Mouse (Mus musculus): ENCODE data around the gene Arxes1.

The Arxes1 gene

GRCm38 (mm10) chrX:136032799-136033763, at the start of gene Arxes1:
TSS of gene Arxes1 (plus strand) at chrX:136033367.
- DNase-seq = peak; percentile 65 to 75

- DNase-seq = no peak
Measured at GRCm38 (mm10) chrX:135984539-135985260, 48.5 kb upstream of the Arxes1 start.

GRCm38 (mm10) chrX:135986267-135986666, 46.9 kb upstream of the Arxes1 start:
- DNase-seq = no peak

GRCm38 (mm10) chrX:135990661-135991060, 42.5 kb upstream of the Arxes1 start:
- DNase-seq = no peak

GRCm38 (mm10) chrX:135993192-135993594, 40.0 kb upstream of the Arxes1 start:
- peak; percentile 27 to 35 for DNase-seq

- peak; percentile 33 to 60 for DNase-seq
Measured at GRCm38 (mm10) chrX:135993664-135994119, 39.5 kb upstream of the Arxes1 start, which contains the start of gene Arxes2. TSS of gene Arxes2 (plus strand) at chrX:135993824.

- DNase-seq = no peak
Measured at GRCm38 (mm10) chrX:136007199-136007843, 25.8 kb upstream of the Arxes1 start.

GRCm38 (mm10) chrX:136014392-136014791, 18.8 kb upstream of the Arxes1 start:
- no peak for DNase-seq

- DNase-seq = no peak
Measured at GRCm38 (mm10) chrX:136030331-136030730, 2.8 kb upstream of the Arxes1 start.

- no peak for DNase-seq
Measured at GRCm38 (mm10) chrX:136043726-136044125, 10.6 kb downstream of the Arxes1 start.

- peak; percentile 56 to 79 for DNase-seq
Measured at GRCm38 (mm10) chrX:136047528-136047927, 14.4 kb downstream of the Arxes1 start.

GRCm38 (mm10) chrX:136051219-136051618, 18.1 kb downstream of the Arxes1 start:
- no peak for DNase-seq

GRCm38 (mm10) chrX:136060698-136061097, 27.5 kb downstream of the Arxes1 start:
- no peak for DNase-seq

GRCm38 (mm10) chrX:136067201-136067991, 34.2 kb downstream of the Arxes1 start:
- peak; percentile 49 to 55 for DNase-seq

GRCm38 (mm10) chrX:136068020-136068419, 34.9 kb downstream of the Arxes1 start, which contains the start of gene Bex2:
TSS of gene Bex2 (minus strand) at chrX:136068236.
- DNase-seq = peak; percentile 37 to 80
